Mouse (Mus musculus): ENCODE data around the gene Cyth1.

GRCm38 (mm10) chr11:118263146-118263545 lies 14.8 kb upstream of the Cyth1 start:
- TF ChIP-seq POLR2A (IDR thresholded peaks at IDR 0.05; ENCODE audit: low read depth, low read length) (no peak), ELF1 (IDR thresholded peaks at IDR 0.05; ENCODE audit: low read depth, low read length) (no peak)
